Mouse (Mus musculus) cerebellum, adult 2 months (tissue): ENCODE results near the gene Ksr2.

ENCODE experiments used
- CTCF ChIP-seq: fragments of 200-500 bp; IDR thresholded peaks from 2 replicates; pipeline ENCODE4 v1.5.1; 2011; ENCODE audit warnings: low read depth, mild to moderate bottlenecking, control low read depth, low read length, moderate library complexity, borderline replicate concordance; ENCODE audit not compliant: insufficient read depth
- POLR2A ChIP-seq: fragments of 200-500 bp; IDR thresholded peaks from 2 replicates; pipeline ENCODE4 v1.6.1; 2011; ENCODE audit warnings: low read length, control low read depth, borderline replicate concordance; ENCODE audit not compliant: insufficient read depth

GRCm38 (mm10) chr5:117541654-117542053 is 127.9 kb downstream of the Ksr2 start:
- TF ChIP-seq CTCF (no peak), POLR2A (no peak)
